16 mouse cellular contexts compared by ENCODE assay signal in genomic region chr6:51256631-51257030, GRCm38 (mm10).
"Had no signal": no experiment of that assay in that cellular context is flagged by ENCODE, and none has a peak within 500 bp of the region (broad histone marks: within the 10 kb centered on the region; RNA-seq: fewer than 3 reads in every experiment).

No protein-coding gene starts in this region.

- H3K4me3 ChIP-seq: limb, embryonic 12.5 days; limb, embryonic 15.5 days; midbrain, embryonic 12.5 days had no signal

- H3K9me3 ChIP-seq: limb, embryonic 15.5 days; midbrain, embryonic 12.5 days had no signal

- H3K27ac ChIP-seq: limb, embryonic 12.5 days; limb, embryonic 15.5 days; liver, embryonic 14.5 days; macrophage; midbrain, embryonic 12.5 days had no signal

- H3K4me1 ChIP-seq: limb, embryonic 12.5 days; midbrain, embryonic 12.5 days had no signal

- ATAC-seq: liver, postnatal 0 days; midbrain, embryonic 16.5 days had no signal

- H3K4me2 ChIP-seq: limb, embryonic 12.5 days; limb, embryonic 15.5 days; liver, embryonic 11.5 days; midbrain, embryonic 12.5 days had no signal

- H3K27me3 ChIP-seq: limb, embryonic 12.5 days; limb, embryonic 15.5 days; midbrain, embryonic 12.5 days had no signal

- H3K9ac ChIP-seq: limb, embryonic 12.5 days; limb, embryonic 15.5 days; liver, embryonic 14.5 days; liver, postnatal 0 days; midbrain, embryonic 12.5 days had no signal

- H3K36me3 ChIP-seq: limb, embryonic 12.5 days; limb, embryonic 15.5 days; midbrain, embryonic 12.5 days had no signal

- DNase-seq: kidney, adult 18-20 months; kidney, adult 9 months; kidney, postnatal 14 days; kidney, postnatal 4 days; left cerebral cortex, postnatal 4 days; liver, postnatal 0 days; thymus, adult 18-20 months; thymus, postnatal 14 days; thymus, postnatal 4 days had no signal
